Mouse (Mus musculus) cerebellum, adult 2 months (tissue): ENCODE results near the gene P2rx4.

Experiments used
- CTCF ChIP-seq: fragments of 200-500 bp; IDR thresholded peaks from 2 replicates; pipeline ENCODE4 v1.5.1; 2011; ENCODE audit warnings: low read depth, mild to moderate bottlenecking, control low read depth, low read length, moderate library complexity, borderline replicate concordance; ENCODE audit not compliant: insufficient read depth
- POLR2A ChIP-seq: fragments of 200-500 bp; IDR thresholded peaks from 2 replicates; pipeline ENCODE4 v1.6.1; 2011; ENCODE audit warnings: low read length, control low read depth, borderline replicate concordance; ENCODE audit not compliant: insufficient read depth

DNA sequence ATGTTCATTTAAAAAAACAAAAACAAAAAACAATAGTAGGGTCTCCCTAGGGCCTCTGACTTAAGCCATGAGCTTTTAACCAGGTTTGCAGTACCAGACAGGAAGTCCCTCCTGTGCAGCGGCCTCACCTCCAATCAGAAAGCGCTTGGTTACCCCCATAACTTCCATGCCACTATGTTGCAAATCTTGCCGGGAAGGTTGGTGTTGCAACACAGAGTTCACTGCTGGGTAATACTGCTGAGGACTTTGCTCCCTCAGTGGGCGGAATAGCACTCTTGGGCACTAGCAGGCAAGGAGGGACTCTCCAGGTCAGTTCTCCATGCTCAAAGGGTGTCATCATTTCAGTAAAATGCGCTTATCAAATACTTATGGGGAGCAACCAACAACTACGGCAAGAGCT lies 44.8 kb upstream of the P2rx4 start:
- TF ChIP-seq CTCF = no peak
- no peak for TF ChIP-seq POLR2A
